Mouse (Mus musculus): ENCODE results near the gene Cltc.

- TF ChIP-seq E2F4 (IDR thresholded peaks at IDR 0.05; ENCODE audit: insufficient read depth) (no peak), POLR2A (IDR thresholded peaks at IDR 0.05; ENCODE audit: insufficient read length, low read depth) (no peak), MYOD1 (IDR thresholded peaks at IDR 0.05; ENCODE audit: control insufficient read depth in 1 of 3, insufficient read length in 2 of 3, low read depth in 2 of 3) (no peak), USF1 (IDR thresholded peaks at IDR 0.05; ENCODE audit: low read depth) (no peak), CEBPB (IDR thresholded peaks at IDR 0.05; ENCODE audit: insufficient read depth, poor library complexity, severe bottlenecking) (no peak), MYOG (IDR thresholded peaks at IDR 0.05; ENCODE audit: control insufficient read depth in 1 of 3, insufficient read depth in 1 of 3, insufficient read length in 2 of 3, low read depth in 2 of 3) (no peak), MAX (IDR thresholded peaks at IDR 0.05; ENCODE audit: low read depth) (no peak), TCF3 (IDR thresholded peaks at IDR 0.05; ENCODE audit: insufficient read length, low read depth) (no peak), POLR2AphosphoS2 (IDR thresholded peaks at IDR 0.05; ENCODE audit: insufficient read length, low read depth) (no peak), TCF12 (IDR thresholded peaks at IDR 0.05; ENCODE audit: insufficient read depth, poor library complexity, severe bottlenecking) (no peak)
Observed at GRCm38 (mm10) chr11:86807001-86807477, 49.7 kb upstream of the Cltc start.

All from myocyte (in vitro differentiated cells).